Mouse (Mus musculus): ENCODE data around the gene Cfap52. TPM values are rescaled to one million over a fixed set of nuclear protein-coding genes. Genes with fewer than 3 reads are reported as not detected.

Gene Cfap52
- polyA plus RNA-seq, 1 experiment, result 0.04 TPM

GRCm38 (mm10) chr11:68004191-68004590, 38.7 kb upstream of the Cfap52 start:
- no peak overlapping the region for H3ac ChIP-seq (ENCODE audit: control insufficient read depth, insufficient read length, low read depth)
- no peaks in the 10 kb centered on the region for H3K79me2 ChIP-seq (ENCODE audit: control insufficient read depth, insufficient read depth)
- no peaks in the 10 kb centered on the region for H3K27me3 ChIP-seq (ENCODE audit: control insufficient read depth, insufficient read depth, insufficient read length)
- no peaks in the 10 kb centered on the region for H3K36me3 ChIP-seq (ENCODE audit: control insufficient read depth, insufficient read depth)
- no peaks in the 10 kb centered on the region for H3K79me3 ChIP-seq (ENCODE audit: low read depth)
- no peak overlapping the region for H3K4me3 ChIP-seq (ENCODE audit: insufficient read depth, poor library complexity, severe bottlenecking)
- TF ChIP-seq FOSL1 (IDR thresholded peaks at IDR 0.05; ENCODE audit: insufficient read depth, low read length, poor library complexity, severe bottlenecking) (no peak), CTCF (IDR thresholded peaks at IDR 0.05; ENCODE audit: control insufficient read depth, insufficient read depth, insufficient read length) (peak; percentile 65)

GRCm38 (mm10) chr11:67999629-68000028, 34.2 kb upstream of the Cfap52 start:
- Histone ChIP-seq H3K79me3 (ENCODE audit: low read depth) (no peaks in the 10 kb centered on the region), H3K27me3 (ENCODE audit: control insufficient read depth, insufficient read depth, insufficient read length) (no peaks in the 10 kb centered on the region), H3ac (ENCODE audit: control insufficient read depth, insufficient read length, low read depth) (no peak overlapping the region), H3K36me3 (ENCODE audit: control insufficient read depth, insufficient read depth) (no peaks in the 10 kb centered on the region), H3K4me3 (ENCODE audit: insufficient read depth, poor library complexity, severe bottlenecking) (no peak overlapping the region), H3K79me2 (ENCODE audit: control insufficient read depth, insufficient read depth) (no peaks in the 10 kb centered on the region)
- TF ChIP-seq MYOG (IDR thresholded peaks at IDR 0.05; ENCODE audit: control insufficient read depth, extremely low read depth, insufficient read length), result no peak
- TF ChIP-seq MAX (IDR thresholded peaks at IDR 0.05), result no peak
- no peak for TF ChIP-seq CEBPB (IDR thresholded peaks at IDR 0.05; ENCODE audit: low read depth)
- no peak for TF ChIP-seq CTCF (IDR thresholded peaks at IDR 0.05; ENCODE audit: control insufficient read depth, insufficient read depth, insufficient read length)
- TF ChIP-seq MYOD1 (IDR thresholded peaks at IDR 0.05; ENCODE audit: control insufficient read depth, insufficient read length, low read depth), result no peak

GRCm38 (mm10) chr11:67998905-67999304, 33.5 kb upstream of the Cfap52 start:
- TF ChIP-seq CEBPB (IDR thresholded peaks at IDR 0.05; ENCODE audit: low read depth) (no peak), MAX (IDR thresholded peaks at IDR 0.05) (no peak), MYOG (IDR thresholded peaks at IDR 0.05; ENCODE audit: control insufficient read depth, extremely low read depth, insufficient read length) (no peak), USF1 (IDR thresholded peaks at IDR 0.05; ENCODE audit: low read depth) (no peak), CTCF (IDR thresholded peaks at IDR 0.05; ENCODE audit: control insufficient read depth, insufficient read depth, insufficient read length) (no peak), FOSL1 (IDR thresholded peaks at IDR 0.05; ENCODE audit: insufficient read depth, low read length, poor library complexity, severe bottlenecking) (no peak), MYOD1 (IDR thresholded peaks at IDR 0.05; ENCODE audit: control insufficient read depth, insufficient read length, low read depth) (no peak)
- H3K27me3 ChIP-seq (ENCODE audit: control insufficient read depth, insufficient read depth, insufficient read length), result no peaks in the 10 kb centered on the region
- H3K4me3 ChIP-seq (ENCODE audit: insufficient read depth, poor library complexity, severe bottlenecking), result no peak overlapping the region
- H3ac ChIP-seq (ENCODE audit: control insufficient read depth, insufficient read length, low read depth), result no peak overlapping the region
- no peaks in the 10 kb centered on the region for H3K36me3 ChIP-seq (ENCODE audit: control insufficient read depth, insufficient read depth)
- no peaks in the 10 kb centered on the region for H3K79me3 ChIP-seq (ENCODE audit: low read depth)
- H3K79me2 ChIP-seq (ENCODE audit: control insufficient read depth, insufficient read depth), result no peaks in the 10 kb centered on the region

- H3K27me3 ChIP-seq (ENCODE audit: control insufficient read depth, insufficient read depth, insufficient read length), result no peaks in the 10 kb centered on the region
- TF ChIP-seq CEBPB (IDR thresholded peaks at IDR 0.05; ENCODE audit: low read depth), result no peak
- no peak for TF ChIP-seq USF1 (IDR thresholded peaks at IDR 0.05; ENCODE audit: low read depth)
- TF ChIP-seq MAX (IDR thresholded peaks at IDR 0.05), result no peak
- no peak for TF ChIP-seq FOSL1 (IDR thresholded peaks at IDR 0.05; ENCODE audit: insufficient read depth, low read length, poor library complexity, severe bottlenecking)
- no peak for TF ChIP-seq MYOD1 (IDR thresholded peaks at IDR 0.05; ENCODE audit: control insufficient read depth, insufficient read length, low read depth)
- no peak for TF ChIP-seq CTCF (IDR thresholded peaks at IDR 0.05; ENCODE audit: control insufficient read depth, insufficient read depth, insufficient read length)
- no peak overlapping the region for H3ac ChIP-seq (ENCODE audit: control insufficient read depth, insufficient read length, low read depth)
- no peaks in the 10 kb centered on the region for H3K79me3 ChIP-seq (ENCODE audit: low read depth)
- H3K4me3 ChIP-seq (ENCODE audit: insufficient read depth, poor library complexity, severe bottlenecking), result no peak overlapping the region
- H3K36me3 ChIP-seq (ENCODE audit: control insufficient read depth, insufficient read depth), result no peaks in the 10 kb centered on the region
- no peaks in the 10 kb centered on the region for H3K79me2 ChIP-seq (ENCODE audit: control insufficient read depth, insufficient read depth)
Observed at GRCm38 (mm10) chr11:67995965-67996364, 30.5 kb upstream of the Cfap52 start.

GRCm38 (mm10) chr11:67991240-67991639, 25.8 kb upstream of the Cfap52 start:
- Histone ChIP-seq H3ac (ENCODE audit: control insufficient read depth, insufficient read length, low read depth) (no peak overlapping the region), H3K27me3 (ENCODE audit: control insufficient read depth, insufficient read depth, insufficient read length) (no peaks in the 10 kb centered on the region), H3K79me2 (ENCODE audit: control insufficient read depth, insufficient read depth) (no peaks in the 10 kb centered on the region), H3K36me3 (ENCODE audit: control insufficient read depth, insufficient read depth) (no peaks in the 10 kb centered on the region), H3K4me3 (ENCODE audit: insufficient read depth, poor library complexity, severe bottlenecking) (no peak overlapping the region), H3K79me3 (ENCODE audit: low read depth) (no peaks in the 10 kb centered on the region)
- TF ChIP-seq MYOD1 (IDR thresholded peaks at IDR 0.05; ENCODE audit: control insufficient read depth, insufficient read length, low read depth), result no peak
- TF ChIP-seq FOSL1 (IDR thresholded peaks at IDR 0.05; ENCODE audit: insufficient read depth, low read length, poor library complexity, severe bottlenecking), result no peak
- no peak for TF ChIP-seq CEBPB (IDR thresholded peaks at IDR 0.05; ENCODE audit: low read depth)
- TF ChIP-seq USF1 (IDR thresholded peaks at IDR 0.05; ENCODE audit: low read depth), result no peak
- no peak for TF ChIP-seq MYOG (IDR thresholded peaks at IDR 0.05; ENCODE audit: control insufficient read depth, extremely low read depth, insufficient read length)
- TF ChIP-seq MAX (IDR thresholded peaks at IDR 0.05), result no peak
- no peak for TF ChIP-seq CTCF (IDR thresholded peaks at IDR 0.05; ENCODE audit: control insufficient read depth, insufficient read depth, insufficient read length)

GRCm38 (mm10) chr11:67983564-67983963, 18.1 kb upstream of the Cfap52 start:
- no peak overlapping the region for H3ac ChIP-seq (ENCODE audit: control insufficient read depth, insufficient read length, low read depth)
- H3K4me3 ChIP-seq (ENCODE audit: insufficient read depth, poor library complexity, severe bottlenecking), result no peak overlapping the region
- TF ChIP-seq MYOG (IDR thresholded peaks at IDR 0.05; ENCODE audit: control insufficient read depth, extremely low read depth, insufficient read length) (no peak), USF1 (IDR thresholded peaks at IDR 0.05; ENCODE audit: low read depth) (no peak), CTCF (IDR thresholded peaks at IDR 0.05; ENCODE audit: control insufficient read depth, insufficient read depth, insufficient read length) (no peak), MAX (IDR thresholded peaks at IDR 0.05) (no peak), FOSL1 (IDR thresholded peaks at IDR 0.05; ENCODE audit: insufficient read depth, low read length, poor library complexity, severe bottlenecking) (no peak), MYOD1 (IDR thresholded peaks at IDR 0.05; ENCODE audit: control insufficient read depth, insufficient read length, low read depth) (no peak)
- no peaks in the 10 kb centered on the region for H3K36me3 ChIP-seq (ENCODE audit: control insufficient read depth, insufficient read depth)
- H3K79me3 ChIP-seq (ENCODE audit: low read depth), result no peaks in the 10 kb centered on the region
- no peaks in the 10 kb centered on the region for H3K27me3 ChIP-seq (ENCODE audit: control insufficient read depth, insufficient read depth, insufficient read length)
- H3K79me2 ChIP-seq (ENCODE audit: control insufficient read depth, insufficient read depth), result no peaks in the 10 kb centered on the region

Measured in C2C12 (cell line).